ENCODE assay signal across 19 mouse cellular contexts in genomic region chr1:89420642-89421041, GRCm38 (mm10). TPM values are rescaled to one million over a fixed set of nuclear protein-coding genes. Genes with fewer than 3 reads are reported as not detected.
DNase-seq lines count a peak whose midpoint lies in the region; ATAC-seq and TF ChIP-seq lines count a peak whose summit lies in the region.
"Had no signal": no experiment of that assay in that cellular context is flagged by ENCODE, and none has a peak within 500 bp of the region (broad histone marks: within the 10 kb centered on the region; RNA-seq: fewer than 3 reads in every experiment).

No protein-coding gene starts in this region.

- 0 out of 2 replicates have a peak overlapping the region, but pooled peaks have one; percentile 8 for H3K27ac ChIP-seq in heart, embryonic 13.5 days (replicated peaks)
- H3K27ac ChIP-seq in heart, embryonic 10.5 days, result no peak overlapping the region
- H3K27ac ChIP-seq in heart, postnatal 0 days (ENCODE audit: low read depth), result no peak overlapping the region
- H3K27ac ChIP-seq in heart, embryonic 11.5 days (ENCODE audit: low read depth, low read length), result no peak overlapping the region
- H3K27ac ChIP-seq in midbrain, postnatal 0 days (ENCODE audit: low read depth, low read length), result no peak overlapping the region
- no peak overlapping the region for H3K27ac ChIP-seq in midbrain, embryonic 15.5 days
- H3K27ac ChIP-seq: embryonic facial prominence, embryonic 10.5 days; embryonic facial prominence, embryonic 13.5 days; forebrain, embryonic 12.5 days; forebrain, embryonic 15.5 days; heart, adult 2 months; hindbrain, embryonic 13.5 days had no signal

- intact Hi-C loops in heart, postnatal 25 days (cut with DNase I), result no loop called here

- H3K9me3 ChIP-seq in heart, embryonic 13.5 days, result no peaks in the 10 kb centered on the region
- no peaks in the 10 kb centered on the region for H3K9me3 ChIP-seq in heart, embryonic 10.5 days
- no peaks in the 10 kb centered on the region for H3K9me3 ChIP-seq in heart, postnatal 0 days (replicated peaks; ENCODE audit: control insufficient read depth, low read length)
- H3K9me3 ChIP-seq in heart, embryonic 11.5 days (replicated peaks; ENCODE audit: control insufficient read depth, low read length), result no peaks in the 10 kb centered on the region
- H3K9me3 ChIP-seq in midbrain, postnatal 0 days (ENCODE audit: low read length), result no peaks in the 10 kb centered on the region
- no peaks in the 10 kb centered on the region for H3K9me3 ChIP-seq in midbrain, embryonic 15.5 days
- H3K9me3 ChIP-seq: embryonic facial prominence, embryonic 10.5 days; embryonic facial prominence, embryonic 13.5 days; forebrain, embryonic 12.5 days; forebrain, embryonic 15.5 days; hindbrain, embryonic 13.5 days had no signal

- H3K4me3 ChIP-seq in heart, embryonic 13.5 days, result no peak overlapping the region
- no peak overlapping the region for H3K4me3 ChIP-seq in heart, embryonic 10.5 days
- H3K4me3 ChIP-seq in heart, postnatal 0 days (ENCODE audit: low read depth, low read length), result no peak overlapping the region
- H3K4me3 ChIP-seq in heart, embryonic 11.5 days (ENCODE audit: low read depth, low read length), result no peak overlapping the region
- no peak overlapping the region for H3K4me3 ChIP-seq in midbrain, postnatal 0 days (ENCODE audit: low read depth, low read length)
- no peak overlapping the region for H3K4me3 ChIP-seq in midbrain, embryonic 15.5 days
- H3K4me3 ChIP-seq: embryonic facial prominence, embryonic 10.5 days; embryonic facial prominence, embryonic 13.5 days; erythroblast, embryonic 14.5 days; forebrain, embryonic 12.5 days; forebrain, embryonic 15.5 days; heart, adult 2 months; hindbrain, embryonic 13.5 days had no signal

- peak; percentile 91 for DNase-seq in heart, adult 11 months
- no peak for DNase-seq in heart, postnatal 25 days (ENCODE audit: low spot score)
- no peak for DNase-seq in heart, embryonic 10.5 days (ENCODE audit: low spot score)
- peak; percentile 18 for DNase-seq in heart, postnatal 0 days (ENCODE audit: low spot score)
- DNase-seq in midbrain, postnatal 0 days (ENCODE audit: low spot score), result peak; percentile 7
- DNase-seq: embryo, embryonic 11 days had no signal

- H3K4me1 ChIP-seq in heart, embryonic 13.5 days, result peaks cover 13% of the 10 kb centered on the region
- H3K4me1 ChIP-seq in heart, embryonic 10.5 days, result no peaks in the 10 kb centered on the region
- peaks cover 4% of the 10 kb centered on the region; the same call in 1 of the 2 replicates for H3K4me1 ChIP-seq in heart, postnatal 0 days (ENCODE audit: control insufficient read depth, insufficient read depth)
- H3K4me1 ChIP-seq in heart, embryonic 11.5 days (ENCODE audit: control insufficient read depth, insufficient read depth, low read length), result no peaks in the 10 kb centered on the region
- H3K4me1 ChIP-seq in midbrain, postnatal 0 days (ENCODE audit: insufficient read depth, low read length), result no peaks in the 10 kb centered on the region
- no peaks in the 10 kb centered on the region for H3K4me1 ChIP-seq in midbrain, embryonic 15.5 days
- H3K4me1 ChIP-seq: embryonic facial prominence, embryonic 13.5 days; forebrain, embryonic 12.5 days; forebrain, embryonic 15.5 days; hindbrain, embryonic 13.5 days had no signal

- no peak for TF ChIP-seq EP300 in heart, postnatal 0 days (IDR thresholded peaks at IDR 0.05; ENCODE audit: low read depth)

- no peak overlapping the region for H3K9ac ChIP-seq in heart, embryonic 13.5 days
- no peak overlapping the region for H3K9ac ChIP-seq in heart, postnatal 0 days (replicated peaks; ENCODE audit: low read depth, low read length)
- no peak overlapping the region for H3K9ac ChIP-seq in heart, embryonic 11.5 days (ENCODE audit: low read depth, low read length)
- H3K9ac ChIP-seq in midbrain, postnatal 0 days (replicated peaks; ENCODE audit: low read length, poor library complexity, severe bottlenecking), result no peak overlapping the region
- H3K9ac ChIP-seq in midbrain, embryonic 15.5 days, result no peak overlapping the region
- H3K9ac ChIP-seq: embryonic facial prominence, embryonic 13.5 days; forebrain, embryonic 12.5 days; forebrain, embryonic 15.5 days; hindbrain, embryonic 13.5 days had no signal

- H3K27me3 ChIP-seq in heart, embryonic 13.5 days (replicated peaks), result no peaks in the 10 kb centered on the region
- H3K27me3 ChIP-seq in heart, embryonic 10.5 days (ENCODE audit: insufficient read depth, poor library complexity, severe bottlenecking), result peaks cover 17% of the 10 kb centered on the region
- no peaks in the 10 kb centered on the region for H3K27me3 ChIP-seq in heart, postnatal 0 days (ENCODE audit: control insufficient read depth, insufficient read depth, low read length)
- peaks cover 2% of the 10 kb centered on the region; the same call in 1 of the 2 replicates for H3K27me3 ChIP-seq in heart, embryonic 11.5 days (ENCODE audit: control insufficient read depth, insufficient read depth, low read length)
- no peaks in the 10 kb centered on the region for H3K27me3 ChIP-seq in midbrain, postnatal 0 days (ENCODE audit: insufficient read depth, low read length)
- H3K27me3 ChIP-seq in midbrain, embryonic 15.5 days (replicated peaks), result no peaks in the 10 kb centered on the region
- H3K27me3 ChIP-seq: forebrain, embryonic 15.5 days; hindbrain, embryonic 13.5 days had no signal

- no peak for ATAC-seq in heart, embryonic 13.5 days (ENCODE audit: extremely low read depth, insufficient number of reproducible peaks, low FRiP score, low TSS enrichment)
- ATAC-seq in heart, postnatal 0 days (ENCODE audit: insufficient read depth, low read depth), result 0 out of 2 replicates have a peak, but pooled peaks have one; percentile 11
- no peak for ATAC-seq in heart, embryonic 11.5 days (replicated peaks; ENCODE audit: insufficient number of reproducible peaks, low FRiP score, low TSS enrichment)
- ATAC-seq in midbrain, postnatal 0 days (ENCODE audit: low FRiP score), result no peak
- no peak for ATAC-seq in midbrain, embryonic 15.5 days (replicated peaks)
- ATAC-seq: activated CD4-positive, CD25-positive, alpha-beta regulatory T cell, adult 4 months; forebrain, embryonic 15.5 days; inflammation-experienced regulatory T-cells, adult 6 months; intestine, embryonic 16.5 days had no signal

- TF ChIP-seq CTCF in heart, postnatal 0 days (IDR thresholded peaks at IDR 0.05; ENCODE audit: low read depth), result no peak
- TF ChIP-seq CTCF in midbrain, postnatal 0 days (IDR thresholded peaks at IDR 0.05), result no peak

- no peak overlapping the region for H3K4me2 ChIP-seq in heart, embryonic 13.5 days
- H3K4me2 ChIP-seq in heart, postnatal 0 days (ENCODE audit: low read depth, low read length), result no peak overlapping the region
- no peak overlapping the region for H3K4me2 ChIP-seq in heart, embryonic 11.5 days
- H3K4me2 ChIP-seq in midbrain, postnatal 0 days (ENCODE audit: low read depth, low read length, poor library complexity, severe bottlenecking), result no peak overlapping the region
- H3K4me2 ChIP-seq in midbrain, embryonic 15.5 days, result no peak overlapping the region
- H3K4me2 ChIP-seq: embryonic facial prominence, embryonic 13.5 days; forebrain, embryonic 12.5 days; forebrain, embryonic 15.5 days; hindbrain, embryonic 13.5 days had no signal

- WGBS in heart, embryonic 13.5 days, result 54% methylated on average over 11 of the region's 11 CpGs
- 77% methylated on average over 11 of the region's 11 CpGs for WGBS in heart, embryonic 10.5 days
- WGBS in heart, postnatal 0 days, result 50% methylated on average over 11 of the region's 11 CpGs
- 71% methylated on average over 11 of the region's 11 CpGs for WGBS in heart, embryonic 11.5 days (ENCODE audit: insufficient replicate concordance)
- 71% methylated on average over 11 of the region's 11 CpGs for WGBS in midbrain, postnatal 0 days
- WGBS in midbrain, embryonic 15.5 days, result 69% methylated on average over 11 of the region's 11 CpGs

- H3K36me3 ChIP-seq in heart, embryonic 13.5 days, result no peaks in the 10 kb centered on the region
- no peaks in the 10 kb centered on the region for H3K36me3 ChIP-seq in heart, embryonic 10.5 days
- no peaks in the 10 kb centered on the region for H3K36me3 ChIP-seq in heart, postnatal 0 days (replicated peaks; ENCODE audit: control insufficient read depth, insufficient read depth, low read length)
- H3K36me3 ChIP-seq in heart, embryonic 11.5 days (ENCODE audit: control insufficient read depth, insufficient read depth, low read length), result no peaks in the 10 kb centered on the region
- H3K36me3 ChIP-seq in midbrain, postnatal 0 days (ENCODE audit: insufficient read depth, low read length), result no peaks in the 10 kb centered on the region
- H3K36me3 ChIP-seq in midbrain, embryonic 15.5 days (replicated peaks), result no peaks in the 10 kb centered on the region
- H3K36me3 ChIP-seq: embryonic facial prominence, embryonic 10.5 days; embryonic facial prominence, embryonic 13.5 days; forebrain, embryonic 12.5 days; forebrain, embryonic 15.5 days; hindbrain, embryonic 13.5 days had no signal

RNA-seq across cellular contexts. Expression of gene Agap1, which starts 34.0 kb away (rescaled TPM):
- total RNA-seq in heart, postnatal 25 days (2021), result 10 to 100 TPM; 62.8 to 65.5 TPM
- 7.1 TPM in 2 replicates for polyA plus RNA-seq in heart, embryonic 13.5 days (2015; fragmentation: Nextera tagmentation; extraction: Ambion mirVana)
- 7.6 and 10.3 TPM in 2 replicates for polyA plus RNA-seq in heart, embryonic 10.5 days (2016; fragmentation: Nextera tagmentation; extraction: Ambion mirVana)
- total RNA-seq in heart, postnatal 0 days (2014; rRNA removed; ENCODE audit: low replicate concordance), result 21.0 and 38.2 TPM in 2 replicates
- polyA plus RNA-seq in heart, postnatal 0 days (2015; fragmentation: Nextera tagmentation; extraction: Ambion mirVana), result 6.1 TPM in 2 replicates
- 9.1 and 10.8 TPM in 2 replicates for polyA plus RNA-seq in heart, embryonic 11.5 days (2014; fragmentation: Nextera tagmentation; extraction: Ambion mirVana)
- 175 and 187 TPM in 2 replicates for total RNA-seq in midbrain, postnatal 0 days (2014; rRNA removed)
- 40.4 and 45.9 TPM in 2 replicates for polyA plus RNA-seq in midbrain, postnatal 0 days (2015; fragmentation: Nextera tagmentation; extraction: Ambion mirVana)
- 56.9 and 63.6 TPM in 2 replicates for polyA plus RNA-seq in midbrain, embryonic 15.5 days (2015; fragmentation: Nextera tagmentation; extraction: Ambion mirVana)

Comparison
In these comparisons a context has a peak if more than half of its experiments do, and no peak if none do; other contexts are left out.
1. DNase-seq: peak in heart, adult 11 months (single experiment), heart, postnatal 0 days (single experiment) and midbrain, postnatal 0 days (single experiment); none in heart, postnatal 25 days (single experiment) and heart, embryonic 10.5 days (single experiment).